Mouse (Mus musculus) lung, embryonic 16.5 days (tissue): ENCODE data around the gene Gm6096. TPM values are rescaled to one million over a fixed set of nuclear protein-coding genes. Genes with fewer than 3 reads are reported as not detected.

ENCODE experiments used
- ATAC-seq: fragments of 200-750 bp; cut with Nextera tagmentation; 2 replicates; pipeline ENCODE4 v1.8.0; 2017; ENCODE audit warnings: low read depth, mild to moderate bottlenecking, moderate library complexity
- H3K27ac ChIP-seq: fragments of 300-500 bp; sonication (generic); 2 replicates; pipeline ENCODE4 v1.5.1; 2014; ENCODE audit warnings: mild to moderate bottlenecking, control low read depth, low read length
- H3K27me3 ChIP-seq: fragments of 300-500 bp; sonication (generic); 2 replicates; pipeline ENCODE4 v1.6.1; 2014; ENCODE audit warnings: low read depth, low read length, mixed read lengths; ENCODE audit not compliant: control insufficient read depth, insufficient read depth
- H3K36me3 ChIP-seq: fragments of 300-500 bp; sonication (generic); 2 replicates; pipeline ENCODE4 v1.6.1; 2014; ENCODE audit warnings: low read length; ENCODE audit not compliant: control insufficient read depth, insufficient read depth
- H3K4me1 ChIP-seq: fragments of 300-500 bp; sonication (generic); replicated peaks from 2 replicates; pipeline ENCODE4 v1.6.1; 2014; ENCODE audit warnings: low read length, mixed read lengths; ENCODE audit not compliant: control insufficient read depth, insufficient read depth
- H3K4me2 ChIP-seq: fragments of 300-500 bp; sonication (generic); 2 replicates; pipeline ENCODE4 v1.6.1; 2014; ENCODE audit warnings: low read depth, low read length, control low read depth
- H3K4me3 ChIP-seq: fragments of 300-500 bp; sonication (generic); 2 replicates; pipeline ENCODE4 v1.5.1; 2014; ENCODE audit warnings: mild to moderate bottlenecking, low read length, control low read depth
- H3K9ac ChIP-seq: fragments of 300-500 bp; sonication (generic); 2 replicates; pipeline ENCODE4 v1.6.1; 2014; ENCODE audit warnings: low read length, control low read depth
- H3K9me3 ChIP-seq: fragments of 300-500 bp; sonication (generic); 2 replicates; pipeline ENCODE4 v1.6.1; 2016; ENCODE audit warnings: low read length; ENCODE audit not compliant: control insufficient read depth
- WGBS: fragments of 180-500 bp; shearing (Covaris S2); extraction: QIAGEN DNeasy Blood & Tissue Kit; methylation state at CpG from one replicate; pipeline ENCODE4 v1.1.7; 2014; 5-methylcytosine and 5-hydroxymethylcytosine counted together
- polyA plus RNA-seq: library from polyadenylated mRNA; unstranded; fragments of >200 nt; fragmentation: Nextera tagmentation; extraction: Ambion mirVana; gene quantifications from 2 replicates; pipeline ENCODE4 v1.2.1, GENCODE M21; 2015

Gm6096 gene
- polyA plus RNA-seq, 1 experiment from 2014 or later, result not detected

- H3K4me1 ChIP-seq, result no peaks in the 10 kb centered on the region
- H3K27ac ChIP-seq, result peak overlapping the region; percentile 59; the same call in 1 of the 2 replicates
- H3K4me2 ChIP-seq, result no peak overlapping the region
- peaks cover 34% of the 10 kb centered on the region for H3K36me3 ChIP-seq
- H3K4me3 ChIP-seq, result no peak overlapping the region
- H3K27me3 ChIP-seq, result no peaks in the 10 kb centered on the region
- ATAC-seq, result peak; percentile 86
- H3K9me3 ChIP-seq, result no peaks in the 10 kb centered on the region
- no peak overlapping the region for H3K9ac ChIP-seq
- 59% methylated on average over 3 of the region's 3 CpGs for WGBS
Measured at GRCm38 (mm10) chr7:34255137-34255536, 4.3 kb downstream of the Gm6096 start.

- Histone ChIP-seq H3K9me3 (no peaks in the 10 kb centered on the region), H3K4me1 (no peaks in the 10 kb centered on the region), H3K27ac (peak overlapping the region; percentile 62), H3K9ac (no peak overlapping the region), H3K36me3 (peaks cover 31% of the 10 kb centered on the region), H3K27me3 (no peaks in the 10 kb centered on the region), H3K4me3 (no peak overlapping the region), H3K4me2 (no peak overlapping the region)
- 77% methylated on average over 1 of the region's 1 CpGs for WGBS
- no peak for ATAC-seq
Measured at GRCm38 (mm10) chr7:34255916-34256315, 5.1 kb downstream of the Gm6096 start.

- H3K9ac ChIP-seq, result no peak overlapping the region
- no peak for ATAC-seq
- H3K36me3 ChIP-seq, result peaks cover 34% of the 10 kb centered on the region
- H3K9me3 ChIP-seq, result no peaks in the 10 kb centered on the region
- no peak overlapping the region for H3K4me2 ChIP-seq
- WGBS, result 77% methylated on average over 9 of the region's 9 CpGs
- H3K27me3 ChIP-seq, result no peaks in the 10 kb centered on the region
- no peaks in the 10 kb centered on the region for H3K4me1 ChIP-seq
- 0 out of 2 replicates have a peak overlapping the region, but pooled peaks have one; percentile 7 for H3K27ac ChIP-seq
- no peak overlapping the region for H3K4me3 ChIP-seq
Measured at GRCm38 (mm10) chr7:34257279-34257678, 6.4 kb downstream of the Gm6096 start.

GRCm38 (mm10) chr7:34258407-34258806 is 7.6 kb downstream of the Gm6096 start:
- H3K27me3 ChIP-seq, result no peaks in the 10 kb centered on the region
- H3K4me3 ChIP-seq, result no peak overlapping the region
- no peak overlapping the region for H3K4me2 ChIP-seq
- no peaks in the 10 kb centered on the region for H3K9me3 ChIP-seq
- 91% methylated on average over 1 of the region's 1 CpGs for WGBS
- H3K9ac ChIP-seq, result no peak overlapping the region
- no peaks in the 10 kb centered on the region for H3K4me1 ChIP-seq
- peaks cover 30% of the 10 kb centered on the region for H3K36me3 ChIP-seq
- no peak for ATAC-seq
- H3K27ac ChIP-seq, result no peak overlapping the region

GRCm38 (mm10) chr7:34263437-34263836 is 12.6 kb downstream of the Gm6096 start:
- Histone ChIP-seq H3K9me3 (no peaks in the 10 kb centered on the region), H3K27me3 (no peaks in the 10 kb centered on the region), H3K4me1 (peaks cover 9% of the 10 kb centered on the region), H3K36me3 (peaks cover 7% of the 10 kb centered on the region; the same call in 1 of the 2 replicates), H3K27ac (no peak overlapping the region), H3K4me3 (no peak overlapping the region), H3K9ac (no peak overlapping the region), H3K4me2 (no peak overlapping the region)
- 90% methylated on average over 5 of the region's 5 CpGs for WGBS
- no peak for ATAC-seq

GRCm38 (mm10) chr7:34265876-34266346 is 15.1 kb downstream of the Gm6096 start:
- peaks cover 14% of the 10 kb centered on the region for H3K4me1 ChIP-seq
- H3K9me3 ChIP-seq, result no peaks in the 10 kb centered on the region
- WGBS, result 45% methylated on average over 5 of the region's 5 CpGs
- H3K9ac ChIP-seq, result 0 out of 2 replicates have a peak overlapping the region, but pooled peaks have one; percentile 32
- peak; percentile 73 for ATAC-seq
- no peaks in the 10 kb centered on the region for H3K27me3 ChIP-seq
- peaks cover 4% of the 10 kb centered on the region; the same call in 1 of the 2 replicates for H3K36me3 ChIP-seq
- H3K4me3 ChIP-seq, result no peak overlapping the region
- H3K4me2 ChIP-seq, result no peak overlapping the region
- H3K27ac ChIP-seq, result peak overlapping the region; percentile 42

GRCm38 (mm10) chr7:34266421-34266820 is 15.6 kb downstream of the Gm6096 start:
- Histone ChIP-seq H3K9ac (no peak overlapping the region), H3K36me3 (peaks cover 3% of the 10 kb centered on the region; the same call in 1 of the 2 replicates), H3K9me3 (no peaks in the 10 kb centered on the region), H3K27ac (peak overlapping the region; percentile 42), H3K4me3 (no peak overlapping the region), H3K27me3 (no peaks in the 10 kb centered on the region), H3K4me2 (no peak overlapping the region), H3K4me1 (peaks cover 14% of the 10 kb centered on the region)
- no peak for ATAC-seq

- no peak overlapping the region for H3K4me3 ChIP-seq
- H3K4me2 ChIP-seq, result no peak overlapping the region
- H3K36me3 ChIP-seq, result no peaks in the 10 kb centered on the region; the same call in 1 of the 2 replicates
- H3K9ac ChIP-seq, result no peak overlapping the region
- H3K27me3 ChIP-seq, result no peaks in the 10 kb centered on the region
- H3K27ac ChIP-seq, result peak overlapping the region; percentile 43
- H3K4me1 ChIP-seq, result peaks cover 14% of the 10 kb centered on the region
- H3K9me3 ChIP-seq, result no peaks in the 10 kb centered on the region
- WGBS, result 47% methylated on average over 1 of the region's 1 CpGs
- ATAC-seq, result peak; percentile 45
Measured at GRCm38 (mm10) chr7:34268463-34268862, 17.6 kb downstream of the Gm6096 start.

GRCm38 (mm10) chr7:34272465-34272864 is 21.6 kb downstream of the Gm6096 start:
- Histone ChIP-seq H3K36me3 (peaks cover 1% of the 10 kb centered on the region), H3K4me1 (peaks cover 7% of the 10 kb centered on the region), H3K9me3 (no peaks in the 10 kb centered on the region), H3K9ac (no peak overlapping the region), H3K4me2 (no peak overlapping the region), H3K27me3 (no peaks in the 10 kb centered on the region), H3K27ac (no peak overlapping the region), H3K4me3 (no peak overlapping the region)
- WGBS, result 76% methylated on average over 4 of the region's 4 CpGs
- no peak for ATAC-seq

GRCm38 (mm10) chr7:34276066-34276465 is 25.2 kb downstream of the Gm6096 start:
- Histone ChIP-seq H3K27me3 (no peaks in the 10 kb centered on the region), H3K36me3 (peaks cover 4% of the 10 kb centered on the region), H3K4me1 (no peaks in the 10 kb centered on the region), H3K4me3 (no peak overlapping the region), H3K27ac (no peak overlapping the region), H3K9me3 (no peaks in the 10 kb centered on the region), H3K9ac (no peak overlapping the region), H3K4me2 (no peak overlapping the region)
- 95% methylated on average over 3 of the region's 3 CpGs for WGBS
- ATAC-seq, result no peak
